Mouse (Mus musculus) forebrain, embryonic 13.5 days (tissue): ENCODE measurements at regions not wholly inside any gene's neighbourhood (a gene's known extent, or its start where the extent isn't known, plus 50 kb on each side); places are given as distances from the start of the nearest gene placed in this dataset.

Source experiments
- ATAC-seq: fragments of 200-750 bp; cut with Nextera tagmentation; 2 replicates; pipeline ENCODE4 v1.8.0; 2017
- H3K27ac ChIP-seq: fragments of 300-500 bp; sonication (generic); 2 replicates; pipeline ENCODE4 v1.5.1; 2015; ENCODE audit warnings: inconsistent platforms, mild to moderate bottlenecking, moderate library complexity
- H3K27me3 ChIP-seq: fragments of 300-500 bp; sonication (generic); 2 replicates; pipeline ENCODE4 v1.6.1; 2015; ENCODE audit warnings: mild to moderate bottlenecking, inconsistent platforms
- H3K36me3 ChIP-seq: fragments of 300-500 bp; sonication (generic); 2 replicates; pipeline ENCODE4 v1.6.1; 2015; ENCODE audit warnings: mild to moderate bottlenecking, inconsistent platforms; ENCODE audit not compliant: poor library complexity, severe bottlenecking
- H3K4me1 ChIP-seq: fragments of 300-500 bp; sonication (generic); 2 replicates; pipeline ENCODE4 v1.6.1; 2015; ENCODE audit warnings: inconsistent platforms
- H3K4me2 ChIP-seq: fragments of 300-500 bp; sonication (generic); 2 replicates; pipeline ENCODE4 v1.6.1; 2015; ENCODE audit warnings: inconsistent platforms, mild to moderate bottlenecking, moderate library complexity
- H3K4me3 ChIP-seq: fragments of 300-500 bp; sonication (generic); 2 replicates; pipeline ENCODE4 v1.5.1; 2015; ENCODE audit warnings: mild to moderate bottlenecking, inconsistent platforms
- H3K9ac ChIP-seq: fragments of 300-500 bp; sonication (generic); 2 replicates; pipeline ENCODE4 v1.6.1; 2015; ENCODE audit warnings: mild to moderate bottlenecking, inconsistent platforms
- H3K9me3 ChIP-seq: fragments of 300-500 bp; sonication (generic); replicated peaks from 2 replicates; pipeline ENCODE4 v1.6.1; 2016; ENCODE audit warnings: inconsistent platforms
- WGBS: fragments of 180-500 bp; shearing (Covaris S2); methylation state at CpG from one replicate; pipeline ENCODE4 v1.1.7; 2015; 5-methylcytosine and 5-hydroxymethylcytosine counted together

- H3K9me3 ChIP-seq = no peaks in the 10 kb centered on the region
- H3K36me3 ChIP-seq = no peaks in the 10 kb centered on the region
- H3K4me1 ChIP-seq = no peaks in the 10 kb centered on the region
- WGBS = 10% methylated on average over 6 of the region's 6 CpGs
- no peaks in the 10 kb centered on the region for H3K27me3 ChIP-seq
- H3K4me3 ChIP-seq = no peak overlapping the region
- H3K9ac ChIP-seq = no peak overlapping the region
- ATAC-seq = peak; percentile 87
- peak overlapping the region; percentile 18; the same call in 1 of the 2 replicates for H3K4me2 ChIP-seq
- no peak overlapping the region for H3K27ac ChIP-seq
These were observed 65.5 kb upstream of the Fam98a start for GRCm38 (mm10) chr17:75617280-75617679.

- H3K9ac ChIP-seq = no peak overlapping the region
- H3K36me3 ChIP-seq = no peaks in the 10 kb centered on the region
- H3K27ac ChIP-seq = no peak overlapping the region
- no peaks in the 10 kb centered on the region for H3K27me3 ChIP-seq
- no peaks in the 10 kb centered on the region for H3K9me3 ChIP-seq
- H3K4me2 ChIP-seq = no peak overlapping the region
- H3K4me3 ChIP-seq = no peak overlapping the region
- H3K4me1 ChIP-seq = no peaks in the 10 kb centered on the region
- no peak for ATAC-seq
- 73% methylated on average over 2 of the region's 2 CpGs for WGBS
These were observed 63.6 kb upstream of the Fam98a start for GRCm38 (mm10) chr17:75615335-75615734.

DNA sequence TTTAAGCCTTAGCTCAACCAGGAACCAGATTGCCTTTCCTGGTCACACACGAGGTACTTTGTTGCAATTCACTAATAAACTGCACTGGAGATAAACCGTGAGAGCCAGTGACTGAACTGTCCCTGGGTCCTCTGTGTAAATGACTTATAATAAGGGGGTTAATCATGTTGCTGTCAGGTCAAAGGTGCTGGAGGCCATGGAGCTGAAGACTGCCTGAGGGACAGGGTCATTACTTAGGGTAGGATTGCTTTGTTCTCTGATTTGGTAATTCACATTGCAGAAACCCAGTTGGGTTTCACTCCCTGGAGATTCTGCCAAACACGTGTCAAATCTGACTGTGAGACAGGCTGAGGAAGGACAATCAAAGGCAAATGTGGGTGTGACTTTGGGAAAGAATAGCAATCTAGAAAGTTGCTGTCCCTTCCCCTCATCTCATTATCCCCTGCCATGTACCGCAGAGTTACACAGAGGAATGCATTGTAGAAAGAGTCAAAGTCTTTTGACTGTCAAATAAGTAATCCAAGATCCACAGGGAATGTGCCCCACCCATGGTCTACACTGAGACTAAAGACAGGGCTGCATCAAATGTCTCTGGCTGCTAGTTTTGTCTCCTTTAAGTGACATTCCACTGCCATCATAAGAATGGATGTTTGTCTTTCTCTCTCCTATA is 51.8 kb upstream of the Fam98a start:
- Histone ChIP-seq H3K9ac (no peak overlapping the region), H3K4me2 (no peak overlapping the region), H3K9me3 (no peaks in the 10 kb centered on the region), H3K4me1 (no peaks in the 10 kb centered on the region), H3K4me3 (no peak overlapping the region), H3K36me3 (no peaks in the 10 kb centered on the region), H3K27me3 (no peaks in the 10 kb centered on the region), H3K27ac (no peak overlapping the region)
- no peak for ATAC-seq
- 23% methylated on average over 4 of the region's 4 CpGs for WGBS
